Mouse (Mus musculus) left cerebral cortex, adult 2 months (tissue): ENCODE results near the gene Gsk3a. TPM values are rescaled to one million over a fixed set of nuclear protein-coding genes. Genes with fewer than 3 reads are reported as not detected.
"Not testable (repeated sequence)": the region's sequence is repeated elsewhere in the genome, so short reads cannot be mapped to it uniquely, and the experiment has no call there.

Experiments used
- DNase-seq, 2 experiments: peaks; one replicate each; pipeline ENCODE4 v3.0.0; 2021 to 2022; ENCODE audit warnings: low spot score in 2 of 2, mixed read lengths in 1 of 2; ENCODE audit errors: extremely low spot score in 1 of 2
- H3K27ac ChIP-seq: fragments of 200-600 bp; 2 replicates; pipeline ENCODE4 v1.8.1; 2022
- H3K4me3 ChIP-seq: fragments of 200-600 bp; 2 replicates; pipeline ENCODE4 v1.8.1; 2022
- CTCF ChIP-seq: fragments of 200-600 bp; IDR thresholded peaks from 2 replicates; pipeline ENCODE4 v1.8.1; 2022; ENCODE audit warnings: antibody characterized with exemption, mild to moderate bottlenecking, moderate library complexity
- intact Hi-C: fragments of 180-260 bp; cut with DNase I; formaldehyde crosslinking; loops from one replicate; pipeline ENCODE4 v1.15.1; 2025
- total RNA-seq, 2 experiments: library from RNA; stranded (reverse); gene quantifications; 2 replicates each; pipeline ENCODE4 v1.2.3; 2021

The Gsk3a gene
- total RNA-seq, 2 experiments from 2014 or later, result 215 to 220 TPM

- Histone ChIP-seq H3K27ac (no peak overlapping the region), H3K4me3 (no peak overlapping the region)
- intact Hi-C loops, result no loop called here
- TF ChIP-seq CTCF, result no peak
- DNase-seq, result no peak
Measured at GRCm38 (mm10) chr7:25272445-25273258, 35.0 kb upstream of the Gsk3a start.

- intact Hi-C loops, result no loop called here
- Histone ChIP-seq H3K27ac (no peak overlapping the region), H3K4me3 (no peak overlapping the region)
- TF ChIP-seq CTCF, result no peak
- no peak for DNase-seq
Measured at GRCm38 (mm10) chr7:25271651-25272444, 34.2 kb upstream of the Gsk3a start.

GRCm38 (mm10) chr7:25270652-25271633, 33.3 kb upstream of the Gsk3a start:
- no peak overlapping the region for H3K4me3 ChIP-seq
- intact Hi-C loops, result no loop called here
- DNase-seq, result no peak
- no peak for TF ChIP-seq CTCF
- H3K27ac ChIP-seq, result no peak overlapping the region

GRCm38 (mm10) chr7:25269545-25270271, 32.1 kb upstream of the Gsk3a start:
- Histone ChIP-seq H3K4me3 (peak overlapping the region; percentile 58), H3K27ac (peak overlapping the region; percentile 89; the same call in 1 of the 2 replicates)
- DNase-seq, result no peak

GRCm38 (mm10) chr7:25269029-25269428, 31.4 kb upstream of the Gsk3a start:
- no peak for TF ChIP-seq CTCF
- H3K4me3 ChIP-seq, result peak overlapping the region; percentile 58
- intact Hi-C loops, result no loop called here
- peak in 1 of 2 experiments; percentile 13 for DNase-seq
- peak overlapping the region; percentile 89 for H3K27ac ChIP-seq

More at GRCm38 (mm10) chr7:25269545-25270271, 32.1 kb upstream of the Gsk3a start:
- intact Hi-C loops, result no loop called here
- TF ChIP-seq CTCF, result no peak

GRCm38 (mm10) chr7:25268588-25268987, 30.9 kb upstream of the Gsk3a start:
- intact Hi-C loops, result no loop called here
- DNase-seq, result no peak
- no peak for TF ChIP-seq CTCF
- Histone ChIP-seq H3K4me3 (peak overlapping the region; percentile 58), H3K27ac (peak overlapping the region; percentile 89)

GRCm38 (mm10) chr7:25267751-25268463, 30.3 kb upstream of the Gsk3a start:
- intact Hi-C loops, result loop anchor here (1.0 kb wide), 1 partner anchor 16 kb away; no protein-coding TSS in a partner anchor
- Histone ChIP-seq H3K27ac (peak overlapping the region; percentile 98), H3K4me3 (peak overlapping the region; percentile 61)
- TF ChIP-seq CTCF, result no peak
- DNase-seq, result peak; percentile 97 to 100

- peak; percentile 97 to 98 for DNase-seq
- TF ChIP-seq CTCF, result no peak; the same call in 1 of the 2 replicates
- H3K27ac ChIP-seq, result peak within 1 kb of the TSS; percentile 98
- intact Hi-C loops, result loop anchor here (1.0 kb wide), 1 partner anchor 15 kb away; no protein-coding TSS in a partner anchor
- peak within 1 kb of the TSS; percentile 61 for H3K4me3 ChIP-seq
Measured at GRCm38 (mm10) chr7:25267301-25267750, 29.7 kb upstream of the Gsk3a start, which contains the start of gene Cic. Cic (plus strand) TSS chr7:25267704.

- Histone ChIP-seq H3K27ac (no peak overlapping the region), H3K4me3 (no peak overlapping the region)
- DNase-seq, result no peak
- no peak for TF ChIP-seq CTCF
- intact Hi-C loops, result no loop called here
Measured at GRCm38 (mm10) chr7:25266180-25266962, 28.7 kb upstream of the Gsk3a start.

- DNase-seq, intact Hi-C loops, H3K27ac ChIP-seq, H3K4me3 ChIP-seq: not testable (repeated sequence)
Measured at GRCm38 (mm10) chr7:25265743-25266142, 28.1 kb upstream of the Gsk3a start.
